Comparison of ENCODE assay signal across 7 mouse cellular contexts in the genomic region with DNA sequence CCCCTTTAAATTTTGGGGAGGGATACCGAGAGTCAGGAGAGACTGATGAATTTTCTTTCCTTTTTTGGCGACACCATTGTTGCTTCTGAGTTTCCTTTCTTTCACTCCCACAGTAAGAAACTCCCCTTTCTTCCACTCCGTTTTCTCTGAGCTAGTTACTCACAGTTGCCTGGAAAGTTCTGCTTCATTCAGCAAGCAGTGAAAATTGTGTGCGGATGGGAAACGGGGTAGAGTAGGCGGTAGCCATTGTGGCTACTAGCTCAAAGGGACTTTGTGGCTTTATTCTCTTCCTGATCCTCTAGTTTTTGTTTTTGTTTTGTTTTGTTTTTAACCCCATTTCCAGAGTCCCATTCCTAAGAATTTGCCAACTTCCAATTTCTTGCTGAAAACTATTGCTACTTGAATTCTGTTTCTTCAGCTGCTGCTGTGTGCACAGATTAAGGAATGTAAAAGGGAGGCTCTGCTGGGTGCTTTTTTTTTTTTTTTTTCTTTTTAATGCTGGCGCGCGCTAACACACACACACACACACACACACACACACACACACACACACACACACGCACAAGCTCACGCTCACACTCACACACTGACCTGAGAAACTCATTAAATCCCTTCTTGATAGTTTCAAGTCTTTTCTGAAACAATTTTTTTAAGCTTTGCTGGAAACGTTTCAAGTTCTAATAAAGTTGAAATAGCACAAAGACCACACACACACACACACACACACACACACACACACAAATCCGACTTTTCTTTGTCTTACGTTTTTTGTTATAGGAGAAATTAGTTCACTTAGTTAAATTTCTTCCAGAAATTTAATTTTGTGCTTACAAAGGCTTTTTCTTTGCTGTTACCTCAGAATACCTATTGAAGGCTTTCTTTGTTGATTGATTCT. TPM values are rescaled to one million over a fixed set of nuclear protein-coding genes. Genes with fewer than 3 reads are reported as not detected.
DNase-seq lines count a peak whose midpoint lies in the region; ATAC-seq lines count a peak whose summit lies in the region.

No protein-coding gene starts in this region.

- no peaks in the 10 kb centered on the region for H3K9me3 ChIP-seq in forebrain, embryonic 10.5 days
- H3K9me3 ChIP-seq in intestine, embryonic 15.5 days = no peaks in the 10 kb centered on the region
- H3K9me3 ChIP-seq in neural tube, embryonic 12.5 days = no peaks in the 10 kb centered on the region

- H3K4me2 ChIP-seq in intestine, embryonic 15.5 days (replicated peaks) = peak overlapping the region; percentile 65
- peak overlapping the region; percentile 57 for H3K4me2 ChIP-seq in neural tube, embryonic 12.5 days (replicated peaks)

- peak; percentile 7 for DNase-seq in right cerebral cortex, adult 18-20 months
- DNase-seq in right cerebral cortex, postnatal 4 days = no peak
- DNase-seq in forebrain, embryonic 10.5 days (ENCODE audit: extremely low spot score, low spot score) = peak; percentile 23
- DNase-seq in spleen, adult 12 weeks (ENCODE audit: low spot score) = no peak

- H3K27ac ChIP-seq in forebrain, embryonic 10.5 days = peak overlapping the region; percentile 91
- H3K27ac ChIP-seq in intestine, embryonic 15.5 days = peak overlapping the region; percentile 66; the same call in 1 of the 2 replicates
- no peak overlapping the region for H3K27ac ChIP-seq in neural tube, embryonic 12.5 days

- peak overlapping the region; percentile 67 for H3K4me3 ChIP-seq in forebrain, embryonic 10.5 days
- peak overlapping the region; percentile 52 for H3K4me3 ChIP-seq in intestine, embryonic 15.5 days (replicated peaks)
- H3K4me3 ChIP-seq in neural tube, embryonic 12.5 days = peak overlapping the region; percentile 58

- H3K36me3 ChIP-seq in forebrain, embryonic 10.5 days (replicated peaks) = no peaks in the 10 kb centered on the region
- no peaks in the 10 kb centered on the region for H3K36me3 ChIP-seq in intestine, embryonic 15.5 days
- H3K36me3 ChIP-seq in neural tube, embryonic 12.5 days = no peaks in the 10 kb centered on the region

- 14% methylated on average over 14 of the region's 14 CpGs for WGBS in forebrain, embryonic 10.5 days
- 11% methylated on average over 11 of the region's 14 CpGs for WGBS in intestine, embryonic 15.5 days
- 16% methylated on average over 13 of the region's 14 CpGs for WGBS in neural tube, embryonic 12.5 days

- peaks cover 11% of the 10 kb centered on the region; the same call in 1 of the 2 replicates for H3K4me1 ChIP-seq in forebrain, embryonic 10.5 days
- no peaks in the 10 kb centered on the region for H3K4me1 ChIP-seq in intestine, embryonic 15.5 days (replicated peaks)
- H3K4me1 ChIP-seq in neural tube, embryonic 12.5 days = no peaks in the 10 kb centered on the region

- H3K9ac ChIP-seq in intestine, embryonic 15.5 days = no peak overlapping the region; the same call in 1 of the 2 replicates
- peak overlapping the region; percentile 66 for H3K9ac ChIP-seq in neural tube, embryonic 12.5 days

- no peaks in the 10 kb centered on the region for H3K27me3 ChIP-seq in forebrain, embryonic 10.5 days (ENCODE audit: poor library complexity, severe bottlenecking)
- H3K27me3 ChIP-seq in intestine, embryonic 15.5 days (replicated peaks) = no peaks in the 10 kb centered on the region
- H3K27me3 ChIP-seq in neural tube, embryonic 12.5 days (replicated peaks) = no peaks in the 10 kb centered on the region

- ATAC-seq in intestine, embryonic 15.5 days = no peak
- ATAC-seq in neural tube, embryonic 12.5 days (ENCODE audit: low FRiP score, low read depth) = no peak
- no peak for ATAC-seq in granulocyte monocyte progenitor cell, adult 5-6 weeks (replicated peaks; ENCODE audit: poor library complexity, severe bottlenecking)

RNA-seq across cellular contexts. Expression of gene Tmem47, which starts 1.5 kb away (rescaled TPM):
- 42.3 and 51.4 TPM in 2 replicates for polyA plus RNA-seq in forebrain, embryonic 10.5 days (2016; fragmentation: Nextera tagmentation; extraction: Ambion mirVana)
- 14.3 and 15.1 TPM in 2 replicates for polyA plus RNA-seq in intestine, embryonic 15.5 days (2015; fragmentation: Nextera tagmentation; extraction: Ambion mirVana)
- polyA plus RNA-seq in neural tube, embryonic 12.5 days (2016; fragmentation: Nextera tagmentation; extraction: Ambion mirVana) = 23.9 and 30.7 TPM in 2 replicates
- not detected in 2 replicates for total RNA-seq in granulocyte monocyte progenitor cell, adult 5-6 weeks (2014; fragmentation: Nextera tagmentation)
- total RNA-seq in granulocyte monocyte progenitor cell, adult 5-6 weeks (2017) = not detected in 2 replicates

Comparison
In these comparisons a context has a peak if more than half of its experiments do, and no peak if none do; other contexts are left out.
1. DNase-seq: peak in right cerebral cortex, adult 18-20 months (single experiment) and forebrain, embryonic 10.5 days (single experiment); none in right cerebral cortex, postnatal 4 days (single experiment) and spleen, adult 12 weeks (single experiment).
2. Peak in every context shown above with its lines, with median percentiles within 50 percentile points of each other: H3K4me3 ChIP-seq.